Mouse (Mus musculus) neural tube, embryonic 14.5 days (tissue): ENCODE data around the gene Mak. TPM values are rescaled to one million over a fixed set of nuclear protein-coding genes. Genes with fewer than 3 reads are reported as not detected.

Experiments
- ATAC-seq: fragments of 200-750 bp; cut with Nextera tagmentation; 2 replicates; pipeline ENCODE4 v1.8.0; 2017; ENCODE audit warnings: low read depth, mild to moderate bottlenecking, moderate TSS enrichment, moderate library complexity
- H3K27ac ChIP-seq: fragments of 300-500 bp; sonication (generic); 2 replicates; pipeline ENCODE4 v1.5.1; 2014; ENCODE audit warnings: low read depth, mild to moderate bottlenecking, control low read depth, low read length, moderate library complexity, mixed read lengths
- H3K27me3 ChIP-seq: fragments of 300-500 bp; sonication (generic); 2 replicates; pipeline ENCODE4 v1.6.1; 2014; ENCODE audit warnings: low read length; ENCODE audit not compliant: control insufficient read depth, insufficient read depth
- H3K36me3 ChIP-seq: fragments of 300-500 bp; sonication (generic); 2 replicates; pipeline ENCODE4 v1.6.1; 2014; ENCODE audit warnings: low read length, mixed read lengths; ENCODE audit not compliant: control insufficient read depth, insufficient read depth
- H3K4me1 ChIP-seq: fragments of 300-500 bp; sonication (generic); 2 replicates; pipeline ENCODE4 v1.6.1; 2014; ENCODE audit warnings: low read length; ENCODE audit not compliant: control insufficient read depth, insufficient read depth
- H3K4me2 ChIP-seq: fragments of 300-500 bp; sonication (generic); 2 replicates; pipeline ENCODE4 v1.6.1; 2014; ENCODE audit warnings: mild to moderate bottlenecking, low read depth, low read length, control low read depth
- H3K4me3 ChIP-seq: fragments of 300-500 bp; sonication (generic); 2 replicates; pipeline ENCODE4 v1.5.1; 2014; ENCODE audit warnings: low read depth, low read length, control low read depth, mixed read lengths
- H3K9ac ChIP-seq: fragments of 300-500 bp; sonication (generic); replicated peaks from 2 replicates; pipeline ENCODE4 v1.6.1; 2014; ENCODE audit warnings: low read depth, mild to moderate bottlenecking, control low read depth, low read length, mixed read lengths
- H3K9me3 ChIP-seq: fragments of 300-500 bp; sonication (generic); 2 replicates; pipeline ENCODE4 v1.6.1; 2016; ENCODE audit warnings: low read length; ENCODE audit not compliant: control insufficient read depth
- WGBS: fragments of 180-500 bp; shearing (Covaris S2); extraction: QIAGEN DNeasy Blood & Tissue Kit; methylation state at CpG from one replicate; pipeline ENCODE4 v1.1.7; 2014; 5-methylcytosine and 5-hydroxymethylcytosine counted together
- polyA plus RNA-seq: library from polyadenylated mRNA; unstranded; fragments of >200 nt; fragmentation: Nextera tagmentation; extraction: Ambion mirVana; gene quantifications from 2 replicates; pipeline ENCODE4 v1.2.1, GENCODE M21; 2014

The Mak gene
- polyA plus RNA-seq: 0.72 and 0.83 TPM in 2 replicates

DNA sequence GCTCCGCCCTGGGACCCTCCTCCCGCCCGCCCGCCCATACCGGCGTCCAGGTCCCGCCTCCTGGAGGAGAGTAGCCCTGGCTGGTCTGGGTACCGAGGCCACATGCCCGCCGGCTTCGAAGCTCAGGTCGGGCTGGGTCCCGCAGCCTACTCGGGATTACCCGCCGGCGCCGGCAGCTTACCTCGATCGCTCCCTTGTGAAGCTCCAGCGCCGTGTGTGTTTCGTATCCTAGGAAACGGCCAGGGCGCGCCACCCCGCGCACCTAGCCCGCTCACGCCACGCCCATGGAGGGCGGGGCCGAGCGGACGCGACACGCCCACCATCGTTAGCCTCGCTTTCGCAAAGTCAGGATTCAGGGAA lies at the start of gene Mak:
Mak (minus strand) TSS at position 286 of the 360 bp plus-strand sequence.
- Histone ChIP-seq H3K27me3 (no peaks in the 10 kb centered on the region), H3K4me3 (peak within 1 kb of the TSS; percentile 44), H3K4me2 (peak within 1 kb of the TSS; percentile 72), H3K27ac (no peak within 1 kb of the TSS), H3K36me3 (no peaks in the 10 kb centered on the region), H3K4me1 (no peaks in the 10 kb centered on the region), H3K9ac (peak within 1 kb of the TSS; percentile 0), H3K9me3 (no peaks in the 10 kb centered on the region)
- under 1% methylated on average over 40 of the region's 40 CpGs for WGBS
- ATAC-seq: peak; percentile 94

DNA sequence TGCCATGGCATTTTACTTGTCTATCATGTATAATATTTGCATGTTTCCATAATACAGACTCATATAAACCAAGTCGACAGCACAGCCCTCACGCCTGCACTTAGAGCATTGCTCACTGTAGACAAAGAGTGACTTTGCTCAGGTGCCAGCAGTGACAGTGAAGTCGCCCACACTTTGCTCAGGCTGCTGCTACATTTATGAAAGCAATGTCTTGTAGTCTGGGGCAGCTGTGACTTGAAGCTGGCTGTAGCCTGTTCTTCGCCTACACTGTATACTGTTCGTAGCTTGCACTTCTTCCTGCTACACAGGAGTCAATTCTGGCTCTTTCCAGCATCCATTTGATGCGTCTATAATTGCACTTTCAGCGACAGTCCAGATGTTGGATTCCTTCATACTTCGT lies 49.6 kb upstream of the Mak start:
- WGBS: 88% methylated on average over 8 of the region's 8 CpGs
- Histone ChIP-seq H3K4me1 (no peaks in the 10 kb centered on the region), H3K4me2 (no peak overlapping the region), H3K36me3 (no peaks in the 10 kb centered on the region), H3K27ac (no peak overlapping the region), H3K9ac (no peak overlapping the region), H3K4me3 (no peak overlapping the region), H3K9me3 (no peaks in the 10 kb centered on the region), H3K27me3 (no peaks in the 10 kb centered on the region)
- no peak for ATAC-seq

DNA sequence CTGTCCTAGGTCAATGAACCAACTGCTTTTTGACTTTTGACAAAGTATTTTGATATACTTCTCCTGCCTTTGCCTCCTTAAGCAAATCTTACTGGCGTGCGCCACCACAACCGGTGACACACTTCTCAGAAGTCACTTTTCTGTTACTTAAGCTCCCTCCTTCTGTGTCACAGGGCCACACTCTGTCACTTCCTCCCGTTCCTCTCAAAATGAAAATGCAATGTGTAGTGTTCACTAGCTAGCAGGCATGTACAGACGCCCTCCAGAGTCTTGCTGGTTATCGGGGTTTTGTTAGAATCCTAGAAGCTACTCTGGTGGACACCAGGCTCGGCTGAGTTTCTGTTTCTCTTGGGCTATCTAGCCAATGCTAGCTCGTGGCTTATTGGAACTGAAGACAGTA lies 48.8 kb upstream of the Mak start:
- Histone ChIP-seq H3K4me2 (no peak overlapping the region), H3K9me3 (no peaks in the 10 kb centered on the region), H3K36me3 (no peaks in the 10 kb centered on the region), H3K27ac (no peak overlapping the region), H3K4me3 (no peak overlapping the region), H3K27me3 (no peaks in the 10 kb centered on the region), H3K9ac (no peak overlapping the region), H3K4me1 (no peaks in the 10 kb centered on the region)
- WGBS: 89% methylated on average over 8 of the region's 8 CpGs
- no peak for ATAC-seq

DNA sequence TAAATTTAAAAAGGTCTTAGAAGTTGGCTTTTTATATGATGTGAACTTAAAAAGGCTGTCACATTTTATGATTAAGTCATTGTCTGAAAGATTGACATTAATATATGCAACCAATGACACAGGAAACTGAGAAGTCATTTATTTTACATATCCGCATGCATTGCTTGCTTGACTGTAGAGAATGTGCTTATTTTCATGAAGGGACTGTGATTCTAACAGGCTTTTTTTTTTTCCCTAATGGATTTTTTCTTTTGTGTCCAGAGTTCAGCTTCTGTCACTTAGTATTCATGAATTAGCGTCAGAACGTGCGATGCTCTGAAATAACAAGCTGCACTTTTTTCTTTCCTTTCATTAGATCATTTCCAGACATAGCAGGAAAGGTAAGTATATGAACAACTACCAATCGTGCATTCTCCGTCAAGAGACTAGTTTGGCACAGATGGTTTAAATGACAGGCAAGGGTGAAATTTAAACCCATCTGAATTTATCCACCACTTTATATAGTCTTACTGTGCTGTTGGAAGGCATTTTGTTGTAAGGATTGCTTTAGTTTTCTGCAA lies 44.2 kb upstream of the Mak start:
- Histone ChIP-seq H3K9me3 (no peaks in the 10 kb centered on the region), H3K4me2 (no peak overlapping the region), H3K4me3 (no peak overlapping the region), H3K27me3 (no peaks in the 10 kb centered on the region), H3K4me1 (no peaks in the 10 kb centered on the region), H3K36me3 (no peaks in the 10 kb centered on the region), H3K9ac (no peak overlapping the region), H3K27ac (no peak overlapping the region)
- 87% methylated on average over 6 of the region's 6 CpGs for WGBS
- ATAC-seq: no peak

DNA sequence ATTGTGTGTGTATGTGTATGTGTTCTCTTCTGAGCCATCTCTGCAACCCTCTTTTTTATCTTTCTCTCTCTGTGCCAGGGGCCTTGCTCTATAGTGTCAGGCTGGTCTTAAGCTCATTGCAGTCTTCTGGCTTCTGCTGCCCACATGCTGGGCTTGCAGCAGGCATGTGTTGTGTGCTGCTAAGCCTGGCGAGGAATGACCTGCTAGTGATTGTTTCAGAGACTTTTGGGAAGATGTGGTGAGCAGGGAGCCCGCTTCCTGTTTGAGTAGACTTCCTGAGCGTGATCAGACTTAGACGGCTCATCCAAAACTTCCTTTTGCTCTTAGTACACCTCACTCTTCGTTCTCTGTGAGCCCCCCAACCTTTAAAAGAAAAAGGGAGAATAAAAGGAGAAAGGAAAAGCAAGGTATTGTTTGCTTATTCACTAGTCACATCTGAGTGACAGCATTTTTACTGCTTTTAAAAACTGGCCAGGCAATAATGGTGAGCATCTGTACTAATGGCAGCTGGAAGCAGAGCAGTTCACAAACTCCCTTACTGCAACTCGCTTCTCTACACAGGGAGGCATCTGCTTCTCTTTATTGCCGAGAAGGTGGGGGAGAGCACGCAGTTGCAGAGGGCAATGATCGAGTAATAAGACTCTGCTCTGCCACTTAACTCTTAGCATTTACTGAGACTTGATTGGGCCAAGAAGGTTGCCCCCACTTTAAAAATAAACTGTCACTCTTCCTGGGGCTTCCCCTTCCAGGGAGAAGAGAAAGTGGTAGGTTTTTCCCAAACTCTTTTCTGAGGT lies 39.8 kb upstream of the Mak start:
- Histone ChIP-seq H3K4me2 (no peak overlapping the region), H3K4me1 (no peaks in the 10 kb centered on the region), H3K27me3 (no peaks in the 10 kb centered on the region), H3K27ac (no peak overlapping the region), H3K36me3 (no peaks in the 10 kb centered on the region), H3K9me3 (no peaks in the 10 kb centered on the region), H3K4me3 (no peak overlapping the region), H3K9ac (no peak overlapping the region)
- no peak for ATAC-seq
- WGBS: 27% methylated on average over 9 of the region's 9 CpGs

DNA sequence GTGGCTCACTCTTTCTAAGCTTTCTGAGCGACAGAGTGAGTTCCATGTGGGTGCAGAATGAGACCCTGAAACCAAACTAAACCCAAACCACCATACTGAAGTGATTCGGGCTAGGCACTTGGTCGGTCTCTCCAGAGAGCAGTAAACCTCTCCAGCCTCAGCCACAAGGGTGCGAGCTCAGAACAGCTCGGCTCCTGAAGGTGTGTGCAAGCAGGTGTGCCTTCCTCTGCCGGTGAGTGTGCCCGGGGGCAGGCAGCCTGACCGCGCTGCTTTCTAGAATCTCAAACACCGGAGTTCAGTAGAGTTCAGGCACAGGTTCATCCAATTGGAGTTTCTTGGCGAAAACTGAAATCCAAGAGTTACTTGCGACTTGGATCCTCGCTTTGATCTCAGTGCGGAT lies 34.4 kb upstream of the Mak start, which contains the start of gene Sycp2l:
Sycp2l (plus strand) TSS at position 368 of the 400 bp plus-strand sequence.
- no peaks in the 10 kb centered on the region for H3K9me3 ChIP-seq
- H3K4me1 ChIP-seq: no peaks in the 10 kb centered on the region
- H3K27me3 ChIP-seq: no peaks in the 10 kb centered on the region
- ATAC-seq: no peak
- no peak within 1 kb of the TSS for H3K4me3 ChIP-seq
- H3K27ac ChIP-seq: no peak within 1 kb of the TSS
- 28% methylated on average over 14 of the region's 14 CpGs for WGBS
- H3K36me3 ChIP-seq: no peaks in the 10 kb centered on the region
- no peak within 1 kb of the TSS for H3K9ac ChIP-seq
- no peak within 1 kb of the TSS for H3K4me2 ChIP-seq

DNA sequence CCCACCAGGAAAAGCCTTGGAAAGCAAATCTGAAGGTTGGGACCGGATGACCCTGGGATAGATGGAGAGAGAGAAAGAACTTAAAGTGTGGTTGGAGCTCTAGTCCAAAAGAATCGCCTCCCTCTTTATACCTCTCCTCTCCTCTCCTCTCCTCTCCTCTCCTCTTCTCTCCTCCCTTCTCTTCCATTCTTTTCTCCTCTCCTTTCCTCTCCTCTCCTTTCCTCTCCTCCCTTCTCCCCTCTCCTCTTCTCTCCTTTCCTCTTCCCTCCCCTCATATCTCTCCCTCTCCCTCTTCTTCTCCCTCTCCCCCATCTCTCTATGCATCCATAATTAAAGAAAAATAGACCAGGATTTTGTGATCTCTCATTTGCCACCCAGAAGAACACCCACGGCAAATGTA lies 31.4 kb upstream of the Mak start, which contains the start of gene Gcm2:
Gcm2 (minus strand) TSS at position 101 of the 400 bp plus-strand sequence.
- ATAC-seq: no peak
- Histone ChIP-seq H3K9me3 (no peaks in the 10 kb centered on the region), H3K36me3 (no peaks in the 10 kb centered on the region), H3K4me2 (no peak within 1 kb of the TSS), H3K4me1 (no peaks in the 10 kb centered on the region), H3K27ac (no peak within 1 kb of the TSS), H3K27me3 (no peaks in the 10 kb centered on the region), H3K9ac (no peak within 1 kb of the TSS), H3K4me3 (no peak within 1 kb of the TSS)
- 79% methylated on average over 3 of the region's 3 CpGs for WGBS

DNA sequence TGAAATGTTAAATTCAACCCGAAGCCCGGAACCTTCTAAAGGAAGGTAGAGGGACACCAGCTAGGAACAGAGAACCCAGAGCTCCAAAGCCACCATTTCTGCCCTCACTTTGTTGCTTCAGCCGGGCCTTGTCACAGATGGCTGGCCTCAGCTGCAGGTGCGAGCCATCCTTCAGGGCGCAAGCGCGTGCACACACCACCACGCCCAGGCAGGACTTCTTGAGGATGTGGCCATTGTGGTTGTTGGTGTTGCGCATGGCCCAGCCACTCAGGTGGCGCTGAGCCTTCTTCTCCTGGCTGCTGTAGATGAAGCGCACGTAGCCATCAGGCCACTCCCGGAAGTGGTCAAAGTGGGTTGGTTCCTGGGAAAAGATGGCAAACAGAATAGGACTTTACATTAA lies 26.0 kb upstream of the Mak start:
- Histone ChIP-seq H3K4me2 (no peak overlapping the region), H3K36me3 (no peaks in the 10 kb centered on the region), H3K27ac (no peak overlapping the region), H3K9ac (no peak overlapping the region), H3K27me3 (no peaks in the 10 kb centered on the region), H3K9me3 (no peaks in the 10 kb centered on the region), H3K4me1 (no peaks in the 10 kb centered on the region), H3K4me3 (no peak overlapping the region)
- no peak for ATAC-seq
- WGBS: 93% methylated on average over 13 of the region's 13 CpGs

DNA sequence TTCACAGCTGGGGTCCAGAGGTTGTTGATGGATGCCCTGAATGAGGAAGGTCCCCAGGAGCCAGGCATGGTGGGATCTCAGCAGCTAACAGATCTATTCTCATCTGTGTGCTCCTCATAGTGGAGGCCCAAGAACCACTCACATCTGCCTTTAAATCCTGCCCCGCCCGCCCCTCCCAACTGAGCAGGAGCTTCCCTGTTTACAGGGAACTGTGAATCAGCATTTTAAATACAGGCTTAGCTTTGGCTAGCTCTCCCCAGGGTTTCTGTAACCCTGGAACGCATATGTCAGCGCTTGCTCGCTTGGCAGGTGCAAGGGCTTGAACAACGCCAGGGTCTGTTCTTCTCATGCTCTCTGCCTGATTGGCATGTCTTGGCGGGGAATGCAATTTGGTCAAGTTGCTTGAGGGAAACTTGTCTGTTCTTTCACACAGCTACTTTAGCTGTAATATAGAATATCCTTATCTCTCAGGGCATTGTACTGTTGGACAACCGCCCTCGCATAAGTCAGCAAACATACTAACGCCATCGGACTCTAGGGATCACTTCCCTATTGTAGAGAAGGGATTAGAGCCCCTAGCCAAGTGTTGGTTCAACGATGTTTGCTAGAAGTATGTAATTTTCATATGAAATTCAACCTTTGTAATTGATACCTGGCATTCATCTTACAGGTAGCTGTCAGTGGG lies 24.5 kb upstream of the Mak start:
- ATAC-seq: no peak
- H3K4me1 ChIP-seq: no peaks in the 10 kb centered on the region

More for the DNA sequence above, 24.5 kb upstream of the Mak start:
- Histone ChIP-seq H3K9me3 (no peaks in the 10 kb centered on the region), H3K27ac (no peak overlapping the region), H3K4me2 (no peak overlapping the region), H3K9ac (no peak overlapping the region), H3K36me3 (no peaks in the 10 kb centered on the region), H3K4me3 (no peak overlapping the region), H3K27me3 (no peaks in the 10 kb centered on the region)
- WGBS: 84% methylated on average over 12 of the region's 12 CpGs
